Mouse (Mus musculus) heart, postnatal 25 days (tissue): ENCODE measurements around the gene Arel1. TPM values are rescaled to one million over a fixed set of nuclear protein-coding genes. Genes with fewer than 3 reads are reported as not detected.

Experiments used
- DNase-seq: peaks from one replicate; pipeline ENCODE4 v3.0.0; 2022; ENCODE audit warnings: low spot score
- intact Hi-C: fragments of 180-260 bp; cut with DNase I; formaldehyde crosslinking; loops from one replicate; pipeline ENCODE4 v1.15.1; 2025
- total RNA-seq, 2 experiments: library from RNA; stranded (reverse); gene quantifications; 2 replicates each; pipeline ENCODE4 v1.2.3; 2021

Arel1 gene
- total RNA-seq, 2 experiments from 2014 or later = 37.2 to 38.5 TPM

GRCm38 (mm10) chr12:84952351-84952750, 18.3 kb downstream of the Arel1 start:
- intact Hi-C loops = no loop called here
- no peak for DNase-seq

GRCm38 (mm10) chr12:84951531-84951930, 19.2 kb downstream of the Arel1 start:
- intact Hi-C loops = no loop called here

GRCm38 (mm10) chr12:84950763-84951162, 19.9 kb downstream of the Arel1 start:
- intact Hi-C loops = no loop called here
- DNase-seq = no peak

More at GRCm38 (mm10) chr12:84951531-84951930, 19.2 kb downstream of the Arel1 start:
- no peak for DNase-seq

- intact Hi-C loops = no loop called here
- DNase-seq = no peak
Observed at GRCm38 (mm10) chr12:84948584-84949285, 22.0 kb downstream of the Arel1 start.

- intact Hi-C loops = no loop called here
- no peak for DNase-seq
Observed at GRCm38 (mm10) chr12:84947894-84948583, 22.7 kb downstream of the Arel1 start.

DNA sequence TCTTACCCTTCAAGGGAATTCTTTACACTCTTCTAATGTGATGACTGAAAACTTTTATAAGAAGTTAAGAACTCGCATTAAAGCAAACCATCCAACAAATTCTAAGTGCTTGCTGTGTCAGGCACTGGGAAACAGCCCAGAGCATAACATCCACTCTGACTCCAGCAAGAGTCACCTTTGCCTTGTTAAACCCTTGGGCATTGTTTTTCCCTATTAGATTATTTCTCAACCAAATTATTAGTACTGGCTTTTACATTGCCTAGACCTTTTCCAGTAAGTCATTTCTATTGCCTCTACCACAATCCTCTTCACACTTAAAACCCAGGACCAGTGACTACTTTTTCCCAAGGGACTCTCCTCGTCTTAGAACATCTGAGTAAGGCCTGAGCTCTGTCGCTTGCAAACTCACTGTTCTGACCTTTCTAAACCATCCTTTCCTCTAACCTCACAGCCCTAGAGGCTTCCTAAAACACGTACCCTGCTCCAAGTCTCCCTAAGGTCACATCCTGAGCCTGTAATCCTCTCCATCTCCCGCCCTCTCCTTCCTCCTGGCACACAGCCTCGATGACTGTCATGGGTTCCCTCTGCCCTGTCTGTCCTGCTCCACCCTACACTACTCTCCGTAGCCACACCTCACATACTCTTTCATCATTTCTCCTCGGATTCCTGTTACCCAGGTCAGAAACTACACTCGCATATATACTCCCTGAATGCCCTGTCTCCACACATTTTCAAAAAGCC, 25.7 kb downstream of the Arel1 start:
- DNase-seq = no peak
- intact Hi-C loops = no loop called here

GRCm38 (mm10) chr12:84944150-84944812, 26.4 kb downstream of the Arel1 start:
- intact Hi-C loops = no loop called here

GRCm38 (mm10) chr12:84943006-84943952, 27.4 kb downstream of the Arel1 start:
- DNase-seq = no peak

More at GRCm38 (mm10) chr12:84944150-84944812, 26.4 kb downstream of the Arel1 start:
- no peak for DNase-seq

GRCm38 (mm10) chr12:84941717-84942116, 29.0 kb downstream of the Arel1 start:
- DNase-seq = no peak
- intact Hi-C loops = no loop called here

More at GRCm38 (mm10) chr12:84943006-84943952, 27.4 kb downstream of the Arel1 start:
- intact Hi-C loops = no loop called here

GRCm38 (mm10) chr12:84940343-84940742, 30.4 kb downstream of the Arel1 start:
- no peak for DNase-seq

DNA sequence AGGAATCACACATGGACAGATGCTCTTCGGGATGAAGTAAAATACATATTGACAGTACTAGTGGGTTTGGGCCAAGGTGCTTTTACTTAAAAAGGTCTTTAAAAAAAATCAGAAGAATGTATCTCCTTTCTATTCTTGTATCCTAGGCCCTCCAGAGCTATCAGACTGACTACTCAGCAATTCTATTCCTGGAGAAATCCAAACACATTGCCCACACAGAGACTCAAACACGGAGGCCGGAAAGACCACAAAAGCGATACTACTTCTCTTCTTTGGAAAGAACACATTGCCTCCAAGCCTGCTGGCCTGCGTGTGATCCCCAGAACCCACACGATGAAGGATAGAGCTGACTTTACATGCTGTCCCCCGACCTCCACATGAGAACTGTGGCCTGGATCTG, 31.6 kb downstream of the Arel1 start:
- no peak for DNase-seq
- intact Hi-C loops = no loop called here

More at GRCm38 (mm10) chr12:84940343-84940742, 30.4 kb downstream of the Arel1 start:
- intact Hi-C loops = no loop called here

DNA sequence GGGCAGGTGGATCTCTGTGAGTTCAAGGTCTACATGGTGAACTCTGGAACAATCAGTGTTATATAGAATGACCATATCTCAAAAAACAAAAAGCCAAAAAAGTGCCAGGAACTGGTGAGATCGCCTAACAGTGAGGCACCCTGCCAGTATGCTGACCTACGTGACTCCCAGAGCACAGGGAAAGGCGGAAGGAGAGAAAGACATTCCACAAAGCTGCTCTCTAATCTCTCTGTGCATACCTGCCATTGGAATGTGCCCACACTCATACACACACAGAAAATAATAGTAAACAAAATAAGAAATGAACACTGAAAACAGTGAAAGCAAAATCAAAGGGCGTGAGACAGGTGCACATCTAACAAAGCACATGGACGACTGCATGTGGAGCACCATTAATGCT, 35.4 kb downstream of the Arel1 start:
- DNase-seq = no peak

DNA sequence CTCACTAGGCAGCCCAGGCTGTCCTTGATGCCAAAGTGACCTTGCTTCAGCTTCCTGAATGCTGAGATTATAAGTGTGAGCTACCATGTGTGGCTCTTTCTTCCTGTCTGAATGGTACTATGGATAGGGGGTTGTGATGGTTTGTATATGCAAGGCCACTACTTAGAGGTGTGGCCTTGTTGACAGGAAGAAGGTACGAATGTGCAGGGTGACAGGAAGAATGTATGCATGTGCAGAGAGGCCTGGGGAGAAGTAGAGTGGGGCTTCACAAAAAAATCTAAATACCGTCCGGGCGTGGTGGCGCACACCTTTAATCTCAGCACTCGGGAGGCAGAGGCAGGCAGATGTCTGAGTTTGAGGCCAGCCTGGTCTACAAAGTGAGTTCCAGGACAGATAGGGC, 38.5 kb downstream of the Arel1 start:
- no peak for DNase-seq
- intact Hi-C loops = no loop called here

More for the DNA sequence above, 35.4 kb downstream of the Arel1 start:
- intact Hi-C loops = no loop called here

GRCm38 (mm10) chr12:84926542-84926941, 44.2 kb downstream of the Arel1 start:
- intact Hi-C loops = no loop called here
- DNase-seq = no peak

- intact Hi-C loops = no loop called here
- DNase-seq = no peak
Observed at GRCm38 (mm10) chr12:84924324-84924723, 46.4 kb downstream of the Arel1 start.

DNA sequence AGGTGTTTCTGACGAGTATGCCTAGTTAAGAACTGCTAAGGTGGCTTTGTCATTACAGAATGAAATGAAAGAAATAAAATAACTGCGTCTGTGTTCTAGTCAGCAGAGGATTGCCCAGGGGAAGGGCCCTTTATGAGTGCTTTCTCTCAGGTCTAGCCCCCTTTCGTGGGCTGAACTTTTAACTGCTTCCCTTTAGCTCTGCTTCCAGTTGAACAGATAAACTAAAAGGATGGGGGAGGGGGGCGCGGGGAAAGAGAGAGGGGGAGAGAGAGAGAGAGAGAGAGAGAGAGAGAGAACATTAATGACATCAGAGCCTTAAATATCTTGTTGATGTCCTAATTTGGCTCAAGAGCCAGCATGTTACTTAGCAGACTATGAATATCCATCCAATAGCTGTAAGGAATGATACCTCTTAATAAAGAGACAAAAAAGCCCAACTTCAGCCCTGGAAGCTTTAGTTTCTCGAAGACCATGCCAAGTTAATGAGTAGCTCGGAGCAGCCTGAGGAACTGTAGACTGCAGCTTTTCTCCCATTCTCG, 48.8 kb downstream of the Arel1 start:
- no peak for DNase-seq
- intact Hi-C loops = no loop called here

- no peak for DNase-seq
- intact Hi-C loops = no loop called here
Observed at GRCm38 (mm10) chr12:84918809-84919208, 51.9 kb downstream of the Arel1 start.

DNA sequence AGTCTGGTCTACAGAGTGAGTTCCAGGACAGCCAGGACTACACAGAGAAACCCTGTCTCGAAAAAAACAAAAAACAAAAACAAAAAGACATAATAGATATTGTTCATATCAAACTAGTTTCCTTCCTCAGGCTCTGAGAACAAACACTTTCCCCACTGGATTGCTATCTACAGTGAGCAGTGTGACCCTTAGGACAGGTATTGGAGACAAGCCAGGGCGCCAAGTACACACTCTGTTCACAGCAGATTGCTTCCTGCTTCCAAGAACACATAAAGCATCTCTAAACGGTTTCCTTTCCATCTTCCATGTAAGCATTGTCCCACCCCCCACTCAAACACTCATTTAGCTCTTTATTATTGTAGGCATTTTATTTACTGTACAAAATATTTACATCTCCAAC, 52.9 kb downstream of the Arel1 start:
- intact Hi-C loops = no loop called here
- DNase-seq = no peak

DNA sequence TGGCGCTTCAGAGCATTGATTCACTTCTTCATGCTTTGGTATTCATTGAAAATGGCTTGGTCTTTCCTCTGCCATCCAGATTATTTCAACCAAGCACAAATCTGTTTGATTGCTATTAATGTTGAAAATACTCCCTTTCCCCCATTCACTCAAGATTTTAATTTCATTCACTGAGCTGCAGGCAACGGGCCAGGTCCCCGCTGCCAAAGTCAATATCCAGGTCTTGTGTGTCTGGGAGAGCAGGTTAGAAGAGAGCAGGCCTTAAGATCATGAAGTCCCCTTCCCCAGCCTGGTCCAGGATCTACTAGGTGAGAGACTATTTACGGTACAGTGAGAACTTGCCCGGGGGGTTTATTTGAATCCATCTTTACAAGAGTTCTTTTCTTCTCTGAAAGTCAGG, 55.7 kb downstream of the Arel1 start:
- no peak for DNase-seq
- intact Hi-C loops = no loop called here
